Mouse (Mus musculus): ENCODE results near the gene Gadl1.

Gene Gadl1

DNA sequence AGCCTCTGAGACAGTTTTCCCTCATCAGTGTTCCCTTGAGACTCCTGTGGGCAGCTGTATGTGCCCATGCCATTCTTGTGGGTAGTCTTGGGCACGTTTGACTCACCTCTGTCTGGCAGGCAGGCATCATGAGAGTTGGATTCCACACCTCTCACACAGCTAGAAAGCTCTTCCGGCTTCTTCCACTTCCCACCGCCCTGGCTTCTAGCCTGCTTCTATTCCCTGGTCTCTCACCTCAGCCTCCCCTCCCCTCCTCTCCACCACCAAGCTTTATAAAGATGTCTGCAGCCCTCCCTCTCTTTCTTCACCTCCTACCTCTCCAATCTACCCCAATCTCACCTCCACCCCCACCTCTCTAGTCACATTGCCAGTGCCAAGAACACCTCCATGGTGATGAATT lies 30.2 kb downstream of the Gadl1 start:
- no peak for DNase-seq

DNA sequence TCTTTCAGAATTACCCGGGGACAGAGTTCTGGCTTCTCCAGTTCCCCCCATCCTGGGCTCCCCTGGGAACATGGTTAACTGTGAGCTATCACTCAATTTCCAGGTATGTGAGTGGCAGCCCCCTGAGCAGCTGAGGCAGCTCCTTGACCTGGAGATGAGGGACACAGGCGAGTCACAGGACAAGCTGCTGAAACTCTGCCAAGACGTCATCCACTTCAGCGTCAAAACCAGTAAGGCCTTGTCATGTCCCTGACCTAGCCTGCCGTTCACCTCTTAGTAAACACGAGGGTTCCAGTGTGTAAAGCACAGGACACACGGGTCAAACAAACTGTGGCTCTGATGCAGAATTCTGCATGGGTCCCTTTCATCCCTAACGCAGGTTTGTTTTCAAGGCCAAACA lies 31.9 kb downstream of the Gadl1 start:
- DNase-seq: no peak

DNA sequence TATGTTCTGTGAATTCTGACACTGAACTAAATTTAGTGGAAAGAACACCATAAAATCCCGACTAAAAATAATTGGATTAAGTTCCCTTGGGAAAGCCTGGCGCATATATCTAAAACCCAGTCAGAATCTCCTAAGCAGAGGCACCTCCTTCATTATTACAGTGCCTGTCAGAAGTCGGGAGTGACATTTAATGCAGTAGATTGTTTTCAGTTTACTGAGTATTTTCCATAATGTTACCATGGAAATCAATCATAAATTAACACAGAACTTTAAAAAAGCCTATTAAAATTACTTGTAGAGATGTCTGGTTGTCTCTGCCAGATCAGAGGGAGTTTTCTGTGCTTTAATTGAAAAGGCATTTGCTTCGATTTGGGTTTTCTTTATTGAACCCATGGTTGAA lies 33.2 kb downstream of the Gadl1 start:
- no peak for DNase-seq

DNA sequence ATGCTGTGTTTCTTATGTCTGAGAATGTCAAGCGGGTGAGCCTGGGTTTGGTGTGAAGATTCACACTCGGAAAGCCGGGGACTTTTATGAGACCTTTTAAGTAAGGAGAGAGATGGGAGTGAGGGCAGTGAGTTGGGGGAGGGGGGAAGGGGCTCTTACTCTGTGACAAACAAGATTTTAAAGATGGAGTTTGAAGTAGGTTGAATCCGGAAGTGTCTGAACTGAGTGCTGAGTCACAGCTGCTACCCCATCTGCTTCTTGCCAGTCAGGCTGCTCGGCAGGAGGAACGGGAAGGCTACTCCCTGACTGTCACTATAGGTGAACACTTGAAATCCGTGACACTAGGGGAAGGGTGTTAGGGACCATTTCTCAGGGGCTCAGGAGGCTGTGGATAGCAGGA lies 33.7 kb downstream of the Gadl1 start:
- no peak for DNase-seq

DNA sequence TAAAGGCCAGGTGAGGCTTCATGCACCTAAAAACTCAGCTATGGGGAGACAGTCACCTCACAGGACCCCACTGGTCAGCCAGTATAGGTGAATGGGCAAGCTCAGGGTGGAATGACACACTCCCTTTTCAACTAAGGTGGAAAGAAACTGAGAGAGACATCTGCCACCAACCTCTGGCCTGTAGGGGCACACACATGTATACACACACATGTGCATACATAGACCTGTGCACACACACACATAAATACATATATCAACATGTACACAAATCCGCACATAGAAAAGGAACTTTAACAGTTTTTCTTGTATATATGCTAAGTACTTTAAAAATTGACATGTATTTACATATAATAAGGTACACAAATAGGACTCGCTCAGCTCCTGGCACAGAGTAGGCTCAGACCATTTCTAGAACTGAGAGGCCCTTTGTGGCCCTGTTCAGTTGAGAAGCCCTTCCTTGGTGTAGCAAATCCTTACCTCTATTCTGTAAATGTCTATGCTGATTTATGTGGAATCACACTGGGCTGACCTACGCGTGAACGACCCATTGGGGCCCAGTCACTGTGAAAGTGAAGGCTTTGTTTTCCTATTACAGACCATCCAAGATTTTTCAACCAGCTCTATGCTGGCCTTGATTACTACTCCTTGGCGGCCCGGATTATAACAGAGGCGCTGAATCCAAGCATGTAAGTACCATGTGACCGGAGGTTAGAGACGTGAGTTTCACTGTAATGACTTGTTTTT lies 34.5 kb downstream of the Gadl1 start:
- DNase-seq: no peak

DNA sequence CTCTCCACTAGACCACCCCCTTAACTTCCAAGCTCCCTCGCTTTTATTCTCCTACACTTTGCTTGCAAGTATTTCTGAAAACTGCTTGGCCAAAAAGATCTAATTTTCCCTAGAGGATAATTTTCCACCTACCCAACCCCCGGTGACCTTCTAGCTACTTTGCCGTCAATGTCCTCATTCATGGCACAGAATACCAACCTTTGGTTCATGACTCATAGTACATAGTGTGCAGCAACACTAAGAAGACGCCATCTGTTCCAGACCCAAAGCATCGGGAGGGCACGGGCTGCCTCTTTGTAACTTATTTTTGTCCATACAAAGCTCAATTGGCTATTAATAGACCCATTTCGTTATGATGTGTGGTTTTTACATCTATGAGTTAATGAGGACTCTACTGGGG lies 55.8 kb downstream of the Gadl1 start:
- no peak for DNase-seq

DNA sequence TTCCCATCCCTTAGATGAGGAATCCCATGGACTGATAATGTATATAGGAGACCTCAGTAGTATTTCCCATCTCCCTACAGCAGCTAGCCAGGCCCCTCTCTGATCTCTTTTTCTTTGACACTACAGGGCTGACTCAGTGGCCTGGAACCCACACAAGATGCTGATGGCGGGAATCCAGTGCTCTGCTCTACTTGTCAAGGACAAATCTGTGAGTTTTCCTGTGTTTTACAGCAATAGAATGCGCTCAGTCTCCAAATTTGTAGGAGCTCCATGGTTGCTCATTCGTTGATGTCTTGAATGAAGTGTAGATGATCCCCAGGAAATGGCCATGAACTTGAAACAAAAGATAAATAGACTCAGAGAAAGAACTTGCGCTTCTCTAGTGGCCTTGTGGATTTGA lies 56.9 kb downstream of the Gadl1 start:
- DNase-seq: no peak

DNA sequence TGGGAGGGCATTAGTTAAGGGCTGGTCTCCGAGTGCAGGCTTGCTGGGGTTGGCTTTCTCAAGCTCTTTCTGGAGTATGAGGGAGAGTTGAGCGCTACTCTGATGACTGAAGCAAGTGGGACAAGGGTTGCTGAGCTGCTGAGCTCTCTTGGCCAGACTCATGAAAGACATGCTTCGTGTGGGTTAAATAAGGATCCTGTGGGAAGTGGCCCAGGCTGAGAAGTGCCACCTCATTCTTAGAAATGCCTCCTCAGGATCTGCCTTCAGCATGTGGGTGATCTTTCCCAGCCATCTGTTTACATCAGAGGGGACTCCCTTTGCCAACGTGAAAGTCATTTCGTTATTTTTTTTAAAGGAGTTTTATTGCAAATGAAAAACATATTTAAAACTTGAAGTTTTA lies 57.5 kb downstream of the Gadl1 start:
- no peak for DNase-seq

DNA sequence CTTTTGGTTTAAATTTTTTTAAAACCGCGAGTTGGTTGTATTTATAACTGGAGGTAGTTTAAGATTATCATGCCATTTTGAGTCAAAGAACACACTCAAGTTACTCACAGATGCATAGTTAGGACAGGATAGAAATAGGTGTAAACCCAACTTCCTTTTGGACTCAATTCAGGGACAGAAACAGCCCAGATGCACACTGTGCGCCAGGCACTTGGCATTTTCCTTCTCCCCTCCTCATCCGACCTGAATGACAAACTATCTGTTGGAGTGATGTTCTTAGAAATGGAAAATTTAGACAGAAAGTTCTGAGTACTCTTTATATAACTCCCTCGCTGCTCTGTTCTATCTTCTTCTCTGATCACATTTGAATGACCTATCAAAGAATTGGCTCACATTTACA lies 58.4 kb downstream of the Gadl1 start:
- DNase-seq: no peak

DNA sequence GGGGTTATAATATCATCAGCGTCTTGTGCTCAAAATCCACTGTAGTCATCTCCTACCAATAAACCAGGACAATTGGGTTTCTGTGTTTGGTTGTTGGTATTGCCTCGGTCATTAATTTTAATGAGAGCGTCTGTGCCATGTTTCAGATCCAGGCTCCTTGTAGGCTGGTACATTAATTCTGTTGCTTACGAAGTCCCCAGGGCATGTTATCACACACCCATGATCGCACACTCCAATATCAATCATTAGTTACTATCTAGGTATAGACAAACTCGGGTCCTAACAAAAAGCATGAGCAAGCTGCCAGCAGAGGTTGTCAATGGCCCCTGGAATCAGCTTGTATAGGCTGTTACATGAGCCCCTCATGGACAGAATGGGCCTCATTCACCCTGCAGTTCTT lies 67.6 kb downstream of the Gadl1 start:
- no peak for DNase-seq

DNA sequence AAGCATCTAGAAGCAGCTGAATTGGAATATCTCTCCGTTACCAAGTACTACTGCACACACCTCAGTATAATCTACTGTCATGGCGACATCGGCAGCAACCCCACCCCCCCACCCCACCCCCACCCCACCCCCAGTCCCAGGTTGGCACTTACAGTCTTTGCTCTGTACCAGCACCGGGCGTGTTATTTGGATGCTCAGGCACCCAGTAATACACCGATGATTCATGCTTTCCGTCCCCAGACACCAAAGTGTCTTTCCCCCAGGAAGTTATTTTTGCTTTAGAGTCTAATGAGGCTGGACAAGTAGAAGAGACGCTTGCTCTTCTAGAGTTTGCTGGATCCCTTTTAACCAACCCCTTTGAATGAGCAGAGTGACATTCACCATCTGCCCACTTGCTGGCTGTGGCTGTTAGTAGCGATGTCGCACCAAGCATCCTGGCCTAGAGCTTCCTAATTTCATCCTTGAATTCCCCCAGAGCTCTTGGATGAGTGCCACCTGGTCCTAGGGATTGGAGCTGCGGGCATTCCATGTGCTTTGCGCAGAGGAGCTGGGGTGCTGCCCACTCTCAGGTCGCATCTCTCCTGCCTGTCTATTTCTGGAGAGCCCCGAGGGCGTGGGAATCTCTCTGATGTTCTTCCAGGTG lies 68.5 kb downstream of the Gadl1 start:
- peak; percentile 84 for DNase-seq

DNA sequence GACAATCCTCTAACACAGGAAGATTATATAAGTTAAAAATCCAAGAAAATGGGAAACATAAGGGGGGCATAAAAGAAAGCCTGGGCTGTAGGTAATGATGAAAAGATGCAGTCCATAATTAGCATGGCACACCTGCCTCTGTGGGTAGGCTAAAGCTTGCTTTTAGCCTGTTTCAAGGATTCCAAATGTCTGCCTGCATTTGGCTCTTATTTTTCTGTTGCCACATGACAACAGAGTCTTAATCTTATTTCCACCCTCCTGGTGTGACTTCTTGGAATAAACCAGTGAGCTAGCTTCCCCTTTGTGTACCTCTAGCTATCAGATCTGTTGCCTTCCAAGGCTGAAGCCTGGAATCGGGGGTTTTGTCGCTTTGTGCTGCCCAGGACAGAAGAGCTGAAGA lies 69.2 kb downstream of the Gadl1 start:
- DNase-seq: no peak

DNA sequence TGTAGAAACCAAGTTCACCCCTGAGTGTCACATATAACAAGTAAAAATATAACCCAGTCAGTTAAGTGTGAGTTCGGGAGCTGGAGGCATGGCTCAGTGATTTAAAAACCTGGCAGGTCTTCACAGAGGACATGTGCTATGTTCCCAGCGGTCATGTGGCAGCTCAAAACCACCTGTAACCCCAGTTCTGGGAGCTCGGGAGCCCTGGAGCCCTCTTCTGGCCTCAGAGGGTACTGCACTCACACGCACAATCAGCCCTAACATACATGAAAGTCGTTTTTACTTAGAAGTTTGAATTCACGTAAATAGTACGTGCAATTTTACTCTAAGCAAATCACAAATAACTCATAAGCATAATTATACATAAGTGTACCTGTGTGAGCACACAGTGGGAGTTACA lies 81.4 kb downstream of the Gadl1 start:
- DNase-seq: no peak

DNA sequence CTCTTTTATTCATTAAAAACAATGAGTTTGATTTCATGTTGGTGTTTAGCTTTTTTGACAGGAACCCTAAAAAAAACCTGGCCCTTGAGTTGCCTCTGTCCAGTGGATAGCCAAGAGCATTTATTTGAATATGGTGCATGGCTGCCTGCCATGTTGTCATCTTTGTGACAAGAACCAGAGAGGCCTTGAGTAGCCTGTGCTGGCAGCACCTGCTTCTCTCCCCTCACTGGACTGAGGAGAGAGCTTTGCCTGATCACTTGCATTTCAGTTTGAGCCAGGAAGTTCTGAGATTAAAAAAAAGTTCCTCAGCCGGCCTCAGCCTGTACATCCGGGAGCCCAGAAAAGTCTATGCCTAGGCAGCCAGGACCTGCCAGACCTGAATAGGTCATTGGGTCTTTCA lies 85.5 kb downstream of the Gadl1 start:
- DNase-seq: no peak

DNA sequence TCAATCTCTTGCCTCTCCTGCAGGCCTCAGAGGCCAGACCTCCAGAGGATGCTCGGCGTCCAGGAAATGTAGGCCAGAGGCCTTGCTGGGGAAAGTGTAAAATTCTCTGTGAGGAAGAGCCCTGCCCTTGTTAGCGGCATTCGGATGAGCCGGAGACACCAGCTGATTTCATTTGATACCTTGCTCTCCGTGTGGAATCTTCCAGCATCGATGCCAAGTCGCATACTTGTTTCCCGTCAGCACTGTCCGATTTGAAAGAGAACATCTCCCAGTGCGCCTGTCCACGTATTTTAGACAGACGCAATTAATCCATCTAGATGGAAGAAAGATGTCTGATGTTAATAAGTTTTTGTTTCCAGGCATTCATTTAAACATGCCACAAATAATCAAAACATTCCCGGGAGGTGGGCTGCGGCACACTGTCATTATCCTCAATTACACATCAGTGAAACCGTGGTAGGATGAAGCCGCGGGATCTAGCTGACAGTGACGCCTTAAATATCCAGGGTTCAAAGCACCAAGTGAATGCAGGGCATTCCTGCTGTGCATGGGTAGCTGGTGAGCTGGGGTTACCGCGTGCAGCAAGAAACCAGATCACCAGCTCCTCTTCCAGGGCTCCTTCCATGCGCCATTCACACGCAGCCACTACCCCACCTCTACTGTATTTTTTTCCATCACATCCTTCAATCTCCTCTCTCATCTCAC lies 86.8 kb downstream of the Gadl1 start:
- DNase-seq: no peak

DNA sequence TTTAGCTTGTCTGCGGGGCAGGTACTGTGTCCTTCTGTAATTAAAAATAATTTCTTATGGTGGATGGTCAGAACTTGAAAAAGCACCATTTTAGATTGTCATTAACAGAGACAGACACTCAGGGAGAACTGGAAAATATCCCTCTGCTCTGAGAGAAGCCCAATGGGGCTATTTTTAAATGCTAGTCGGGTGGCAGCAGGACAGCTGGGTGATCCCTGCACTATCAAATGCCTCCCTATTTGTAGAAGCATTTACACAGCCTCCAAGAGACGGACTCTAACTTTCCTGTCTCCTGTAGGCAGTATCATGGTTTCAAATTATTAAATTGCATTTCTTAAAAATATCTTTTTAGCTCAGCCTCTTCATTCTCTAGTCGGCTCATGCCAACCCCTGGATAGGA lies 89.1 kb downstream of the Gadl1 start:
- DNase-seq: no peak

DNA sequence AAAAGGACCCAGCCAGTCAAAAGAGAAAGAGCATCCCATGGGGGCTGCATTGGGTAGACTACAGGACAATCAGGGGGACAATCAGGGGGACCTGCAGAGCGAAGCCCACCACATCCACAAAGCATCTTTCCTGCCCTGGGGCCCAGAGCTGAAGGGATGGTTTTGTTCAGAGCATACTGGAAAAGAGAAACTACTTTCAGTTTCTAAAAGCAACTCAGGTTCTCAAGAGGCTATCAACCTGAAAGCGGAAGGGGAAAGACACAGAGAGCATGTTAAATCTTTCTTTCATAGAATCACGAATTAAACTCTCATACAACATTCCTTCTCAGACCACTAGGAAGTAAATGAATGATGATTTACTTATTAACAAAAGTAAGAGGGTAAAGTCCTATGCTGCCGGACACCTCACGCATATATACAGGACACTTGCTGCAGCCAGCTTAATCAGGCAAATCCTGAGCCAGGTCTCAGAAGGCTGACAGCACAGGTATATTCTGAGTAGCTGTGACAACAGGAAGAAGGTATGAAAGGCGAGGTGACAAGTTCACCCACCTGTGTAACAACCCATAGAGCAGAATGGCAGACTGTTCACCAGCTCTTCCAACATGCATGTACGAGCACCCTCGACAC lies 90.2 kb downstream of the Gadl1 start:
- DNase-seq: no peak

DNA sequence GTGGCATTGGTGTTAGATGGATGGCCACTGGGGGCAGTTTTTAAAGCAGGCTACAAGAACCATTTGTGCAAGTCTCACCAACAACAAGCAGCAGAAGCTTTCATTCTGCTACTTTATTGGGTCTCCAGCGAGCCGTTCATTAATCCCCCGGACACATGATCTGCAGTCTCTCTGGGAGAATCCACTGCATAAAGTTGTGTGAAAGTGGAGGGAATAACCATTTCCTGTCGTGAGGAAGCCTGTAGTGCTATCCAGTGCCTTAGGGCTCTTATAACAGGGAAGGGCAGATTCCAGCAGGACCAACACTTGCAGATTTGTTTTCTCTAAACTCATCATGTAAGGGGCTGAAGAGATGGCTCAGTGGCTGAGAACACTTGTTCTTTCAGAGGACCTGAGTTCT lies 104.7 kb downstream of the Gadl1 start:
- DNase-seq: no peak

DNA sequence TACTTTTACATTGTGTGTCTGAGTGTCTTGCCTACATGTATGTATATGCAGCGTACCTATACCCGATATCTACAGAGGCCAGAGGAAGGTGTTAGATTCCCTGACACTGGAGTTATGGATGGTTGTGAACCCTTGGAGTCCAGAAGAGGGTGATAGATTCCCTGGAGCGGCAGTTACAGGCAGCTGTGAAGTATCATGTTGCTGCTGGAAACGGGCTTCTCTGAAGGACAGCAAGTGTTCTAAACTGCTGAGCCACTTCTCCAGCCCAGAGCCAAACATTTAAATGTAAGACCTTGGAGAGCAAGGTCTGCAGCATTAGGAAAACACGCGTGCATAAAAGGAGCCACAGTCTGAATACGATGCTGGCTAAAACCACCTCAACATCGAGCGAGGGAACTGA lies 107.0 kb downstream of the Gadl1 start:
- no peak for DNase-seq

DNA sequence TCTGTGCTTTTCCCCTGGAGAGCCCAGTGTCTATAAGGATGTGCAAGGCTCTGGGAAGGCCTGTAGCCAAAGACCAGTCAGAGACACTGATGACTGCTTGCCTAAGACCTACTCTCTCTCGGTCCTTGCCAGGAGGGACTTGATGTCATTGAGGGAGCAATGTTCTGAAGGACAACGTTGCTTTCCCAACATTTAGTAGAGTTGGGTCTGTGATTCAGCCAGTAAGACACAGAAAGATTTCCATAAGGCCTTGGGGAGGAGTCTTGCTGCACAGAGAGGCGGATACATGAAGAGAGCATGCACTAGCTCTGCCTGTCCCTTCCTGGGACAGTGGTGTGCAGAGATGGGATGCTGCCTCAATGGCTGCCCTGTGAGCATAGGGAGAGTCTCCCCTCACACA lies 107.8 kb downstream of the Gadl1 start:
- no peak for DNase-seq

DNA sequence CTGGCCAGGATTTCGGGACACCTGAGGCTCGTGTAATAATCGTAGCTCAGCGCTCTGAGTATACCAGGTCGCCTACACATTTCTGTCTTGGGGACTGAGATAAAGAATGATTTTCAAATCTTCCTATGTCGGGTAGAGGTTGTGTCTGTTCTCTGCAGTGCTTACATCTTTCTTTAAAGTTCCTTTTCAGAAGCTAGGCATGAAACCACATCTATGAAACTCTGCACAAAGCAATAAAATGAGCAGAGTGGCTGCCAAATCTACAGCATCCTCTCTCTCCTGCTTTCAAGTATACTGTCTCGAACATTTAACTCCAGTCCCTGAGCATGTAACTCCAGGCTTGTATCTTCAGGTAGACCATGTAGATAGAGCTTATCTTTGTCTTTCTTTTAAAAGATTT lies 109.3 kb downstream of the Gadl1 start:
- no peak for DNase-seq

DNA sequence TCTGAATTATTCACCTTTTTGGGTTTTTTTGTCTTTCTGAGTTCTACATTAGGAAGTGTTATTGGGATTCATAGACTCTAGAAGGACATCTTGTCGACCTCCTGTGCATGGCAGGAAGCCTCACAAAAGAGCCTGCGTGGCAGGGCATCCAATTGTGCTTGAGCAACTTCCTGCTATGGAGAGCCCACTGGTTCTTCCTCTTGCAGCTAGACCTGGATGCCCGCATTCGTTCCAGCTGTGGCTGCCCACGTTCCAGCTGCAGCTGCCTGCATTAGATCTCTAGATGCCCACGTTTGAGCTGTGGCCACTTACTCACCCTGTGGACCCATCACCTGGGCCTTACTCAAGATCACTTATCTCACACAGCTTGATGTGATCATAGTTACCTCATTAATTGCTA lies 116.1 kb downstream of the Gadl1 start:
- DNase-seq: no peak

DNA sequence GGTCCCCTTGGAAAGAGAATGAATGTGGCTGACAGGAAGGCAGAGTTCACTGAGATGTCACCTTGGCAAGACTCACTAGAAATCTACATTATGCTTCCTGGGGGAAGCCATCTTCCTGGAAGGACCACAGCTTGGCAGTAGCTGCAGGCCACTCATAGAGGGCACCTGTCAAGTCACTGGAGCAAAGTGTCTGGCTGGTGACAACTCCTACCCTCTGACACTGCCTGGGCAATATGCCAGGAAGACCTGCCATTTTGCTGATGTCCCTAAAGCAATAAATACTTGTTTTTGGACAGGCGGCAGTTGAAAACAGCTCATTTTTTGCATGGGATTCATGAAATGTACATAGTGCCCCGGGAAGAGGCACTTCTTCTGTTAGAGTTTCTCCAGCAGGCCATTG lies 119.8 kb downstream of the Gadl1 start:
- DNase-seq: no peak

DNA sequence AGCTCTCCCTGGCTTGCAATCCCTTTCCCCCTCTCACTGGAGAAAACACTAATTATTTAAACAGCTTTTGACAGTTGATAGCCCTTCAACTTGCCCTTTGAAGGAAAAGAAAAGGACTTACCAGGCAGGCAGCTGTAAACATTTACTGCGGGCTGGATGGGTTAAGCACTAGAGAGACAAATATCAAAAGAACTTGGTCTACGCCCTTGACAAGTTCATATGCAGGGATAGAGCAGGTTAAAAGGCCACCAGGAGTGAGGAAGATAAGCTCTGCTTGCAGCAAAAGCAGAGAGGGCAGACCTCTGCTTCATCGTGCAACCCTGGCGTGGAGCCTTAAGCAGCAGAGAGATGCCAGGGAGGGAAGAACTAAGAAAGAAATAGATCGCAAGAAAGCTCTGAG lies 123.5 kb downstream of the Gadl1 start:
- DNase-seq: no peak

All from cerebellum, adult 11-12 months (tissue).